Mouse (Mus musculus) G1E (cell line): ENCODE results near the gene Retreg1. TPM values are rescaled to one million over a fixed set of nuclear protein-coding genes. Genes with fewer than 3 reads are reported as not detected.
"Not testable (repeated sequence)": the region's sequence is repeated elsewhere in the genome, so short reads cannot be mapped to it uniquely, and the experiment has no call there.

ENCODE experiments used
- ATAC-seq: 2 replicates; pipeline ENCODE4 v1.8.0; 2016; ENCODE audit warnings: mild to moderate bottlenecking; ENCODE audit not compliant: insufficient number of reproducible peaks, poor library complexity, low FRiP score, severe bottlenecking; ENCODE audit errors: extremely low read depth
- DNase-seq: peaks from one replicate; pipeline ENCODE4 v3.0.0; 2012; ENCODE audit warnings: low spot score
- H3K27me3 ChIP-seq: 2 replicates; pipeline ENCODE4 v1.6.1; 2012; ENCODE audit warnings: mild to moderate bottlenecking, low read length, inconsistent platforms; ENCODE audit not compliant: insufficient read depth
- H3K36me3 ChIP-seq: replicated peaks from 2 replicates; pipeline ENCODE3; 2012; ENCODE audit warnings: mild to moderate bottlenecking, inconsistent platforms
- H3K4me1 ChIP-seq: 2 replicates; pipeline ENCODE4 v1.6.1; 2012; ENCODE audit warnings: low read depth, low read length, inconsistent platforms, mixed read lengths; ENCODE audit not compliant: insufficient read depth
- H3K4me3 ChIP-seq: 2 replicates; pipeline ENCODE4 v1.5.1; 2012; ENCODE audit warnings: low read depth, mild to moderate bottlenecking, inconsistent platforms, low read length, moderate library complexity, mixed read lengths
- H3K9me3 ChIP-seq: replicated peaks from 2 replicates; pipeline ENCODE4 v1.6.1; 2012; ENCODE audit warnings: inconsistent platforms
- CTCF ChIP-seq: IDR thresholded peaks from 2 replicates; pipeline ENCODE4 v1.5.1; 2012; ENCODE audit warnings: low read depth, low read length, inconsistent platforms, mixed read lengths
- GATA1 ChIP-seq: IDR thresholded peaks from 2 replicates; pipeline ENCODE4 v1.6.1; 2012; ENCODE audit warnings: borderline replicate concordance, low read length, inconsistent platforms, mixed read lengths
- GATA2 ChIP-seq: IDR thresholded peaks from 2 replicates; pipeline ENCODE4 v1.6.1; 2012; ENCODE audit warnings: low read depth, low read length, inconsistent platforms, borderline replicate concordance
- POLR2AphosphoS5 ChIP-seq: IDR thresholded peaks from 2 replicates; pipeline ENCODE4 v1.6.1; 2012; ENCODE audit warnings: low read depth, low read length, inconsistent platforms; ENCODE audit not compliant: insufficient replicate concordance
- TAL1 ChIP-seq: conservative IDR thresholded peaks from 2 replicates; pipeline ENCODE4 v1.6.1; 2012; ENCODE audit warnings: low read depth, low read length, inconsistent platforms, mixed read lengths
- polyA plus RNA-seq: library from polyadenylated mRNA; stranded (reverse); fragments of >175 nt; gene quantifications from 2 replicates; pipeline ENCODE4 v1.2.3, GENCODE M21; 2012
- total RNA-seq, 2 experiments: library from RNA; stranded (forward) in 1 of 2; stranded (reverse) in 1 of 2; fragments of 200-1000 nt in 1 of 2; fragments of >200 nt in 1 of 2; fragmentation: Nextera tagmentation in 1 of 2; gene quantifications; 2 replicates each; pipeline ENCODE4 v1.2.3; 2014 to 2017

Retreg1 gene
- total and polyA plus RNA-seq, 3 experiments, result 0.16 TPM; not detected in 2

- Histone ChIP-seq H3K4me1 (no peaks in the 10 kb centered on the region), H3K9me3 (no peaks in the 10 kb centered on the region), H3K27me3 (no peaks in the 10 kb centered on the region), H3K4me3 (no peak overlapping the region), H3K36me3 (no peaks in the 10 kb centered on the region)
- TF ChIP-seq TAL1, result no peak
- no peak for TF ChIP-seq GATA1
- TF ChIP-seq POLR2AphosphoS5, result no peak
- TF ChIP-seq GATA2, result no peak
- TF ChIP-seq CTCF, result no peak
- no peak for ATAC-seq
- DNase-seq, result no peak
Measured at GRCm38 (mm10) chr15:25959375-25959774, 116.4 kb downstream of the Retreg1 start.

GRCm38 (mm10) chr15:25960231-25960630, 117.3 kb downstream of the Retreg1 start:
- Histone ChIP-seq H3K9me3 (no peaks in the 10 kb centered on the region), H3K4me3 (no peak overlapping the region), H3K27me3 (no peaks in the 10 kb centered on the region), H3K4me1 (no peaks in the 10 kb centered on the region), H3K36me3 (no peaks in the 10 kb centered on the region)
- no peak for DNase-seq
- ATAC-seq, result no peak
- TF ChIP-seq TAL1, result no peak
- no peak for TF ChIP-seq GATA1
- TF ChIP-seq POLR2AphosphoS5, result no peak
- TF ChIP-seq CTCF, result no peak
- no peak for TF ChIP-seq GATA2

- Histone ChIP-seq H3K4me3 (no peak overlapping the region), H3K9me3 (no peaks in the 10 kb centered on the region), H3K4me1 (no peaks in the 10 kb centered on the region), H3K36me3 (no peaks in the 10 kb centered on the region), H3K27me3 (peaks cover 2% of the 10 kb centered on the region; the same call in 1 of the 2 replicates)
- TF ChIP-seq POLR2AphosphoS5, result no peak
- no peak for TF ChIP-seq GATA1
- no peak for TF ChIP-seq TAL1
- DNase-seq (no peak), ATAC-seq (no peak)
Measured at GRCm38 (mm10) chr15:25966220-25966774, 123.3 kb downstream of the Retreg1 start.

GRCm38 (mm10) chr15:25971596-25971995, 128.6 kb downstream of the Retreg1 start:
- no peak for TF ChIP-seq GATA2
- no peak for TF ChIP-seq POLR2AphosphoS5
- no peak for TF ChIP-seq TAL1
- TF ChIP-seq GATA1, result no peak
- TF ChIP-seq CTCF, result no peak
- Histone ChIP-seq H3K27me3 (peaks cover 2% of the 10 kb centered on the region; the same call in 1 of the 2 replicates), H3K9me3 (no peaks in the 10 kb centered on the region), H3K4me1 (no peaks in the 10 kb centered on the region), H3K36me3 (no peaks in the 10 kb centered on the region), H3K4me3 (no peak overlapping the region)
- DNase-seq (no peak), ATAC-seq (no peak)

- no peak for TF ChIP-seq POLR2AphosphoS5
- no peak for TF ChIP-seq GATA1
- no peak for TF ChIP-seq TAL1
- TF ChIP-seq GATA2, result no peak
- no peak for TF ChIP-seq CTCF
- no peak for DNase-seq
- Histone ChIP-seq H3K27me3 (peaks cover 2% of the 10 kb centered on the region; the same call in 1 of the 2 replicates), H3K4me3 (no peak overlapping the region), H3K4me1 (no peaks in the 10 kb centered on the region), H3K9me3 (no peaks in the 10 kb centered on the region), H3K36me3 (no peaks in the 10 kb centered on the region)
- no peak for ATAC-seq
Measured at GRCm38 (mm10) chr15:25972758-25973157, 129.8 kb downstream of the Retreg1 start.

GRCm38 (mm10) chr15:25974352-25974751, 131.4 kb downstream of the Retreg1 start:
- H3K4me3 ChIP-seq, result no peak overlapping the region
- no peaks in the 10 kb centered on the region for H3K36me3 ChIP-seq
- H3K9me3 ChIP-seq, result no peaks in the 10 kb centered on the region
- H3K4me1 ChIP-seq, result no peaks in the 10 kb centered on the region
- TF ChIP-seq GATA2 (no peak), GATA1 (no peak), POLR2AphosphoS5 (no peak), TAL1 (no peak)
- DNase-seq, result no peak
- no peaks in the 10 kb centered on the region; the same call in 1 of the 2 replicates for H3K27me3 ChIP-seq
- no peak for ATAC-seq

GRCm38 (mm10) chr15:25975810-25976209, 132.8 kb downstream of the Retreg1 start:
- TF ChIP-seq GATA1 (no peak), GATA2 (no peak)
- H3K27me3 ChIP-seq, result no peaks in the 10 kb centered on the region; the same call in 1 of the 2 replicates
- no peaks in the 10 kb centered on the region for H3K4me1 ChIP-seq
- no peaks in the 10 kb centered on the region for H3K36me3 ChIP-seq
- ATAC-seq (no peak), DNase-seq (no peak)
- H3K9me3 ChIP-seq, result no peaks in the 10 kb centered on the region
- no peak overlapping the region for H3K4me3 ChIP-seq

GRCm38 (mm10) chr15:25983614-25984013, 140.6 kb downstream of the Retreg1 start:
- H3K36me3 ChIP-seq, result peaks cover 25% of the 10 kb centered on the region
- peak overlapping the region; percentile 99 for H3K4me3 ChIP-seq
- not testable (repeated sequence) for H3K9me3 ChIP-seq, DNase-seq, ATAC-seq, H3K27me3 ChIP-seq
- peaks cover 28% of the 10 kb centered on the region for H3K4me1 ChIP-seq
